Mouse (Mus musculus): ENCODE measurements around the gene Rap1b. TPM values are rescaled to one million over a fixed set of nuclear protein-coding genes. Genes with fewer than 3 reads are reported as not detected.
A peak's percentile ranks its signal among the peaks of the same experiment; 100 is the strongest.

Rap1b gene
- total RNA-seq, 2 experiments from 2014 or later = 143 to 149 TPM

DNA sequence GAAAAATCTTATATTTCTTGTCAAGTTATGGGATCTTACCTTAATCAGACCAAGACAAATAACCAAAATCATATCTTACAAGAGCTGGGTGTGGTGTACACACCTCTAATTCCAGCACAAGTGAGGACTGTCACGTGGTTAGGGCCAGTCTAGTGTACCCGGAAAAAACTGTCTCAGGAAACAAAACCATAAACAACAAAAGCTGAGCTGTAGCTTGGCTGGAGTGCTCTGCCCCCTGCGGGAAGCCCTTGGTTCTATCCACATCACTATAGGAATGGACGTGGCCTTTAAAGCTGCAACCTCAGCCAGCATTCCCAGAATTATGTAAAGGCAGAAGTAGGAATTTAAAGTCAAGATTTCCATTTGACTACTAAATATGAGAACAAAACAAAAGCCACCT is 21.7 kb downstream of the Rap1b start:
- no peak for DNase-seq (ENCODE audit: low spot score in 2 of 2)

- no peak for DNase-seq (ENCODE audit: low spot score in 2 of 2)
Measured at GRCm38 (mm10) chr10:117823321-117823720, 22.5 kb downstream of the Rap1b start.

DNA sequence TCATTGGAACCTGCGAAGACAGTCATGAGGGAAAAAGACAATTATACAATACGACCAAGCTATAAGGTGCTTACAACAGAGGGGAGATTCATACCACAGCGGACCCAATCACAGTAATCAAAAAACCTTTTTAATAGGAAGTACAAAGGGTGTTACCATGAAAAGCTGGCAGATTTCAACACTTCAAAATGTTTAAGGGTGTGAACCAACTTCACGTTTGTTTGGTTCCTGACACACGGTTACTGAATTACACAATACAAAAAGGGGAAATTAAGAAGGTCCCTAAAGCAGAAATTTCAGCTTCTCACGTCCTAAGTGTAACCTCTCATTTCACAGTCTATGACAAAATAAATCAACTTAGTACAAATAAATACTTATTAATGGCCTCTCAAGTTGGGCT is 27.2 kb downstream of the Rap1b start:
- no peak for DNase-seq (ENCODE audit: low spot score in 2 of 2)

DNA sequence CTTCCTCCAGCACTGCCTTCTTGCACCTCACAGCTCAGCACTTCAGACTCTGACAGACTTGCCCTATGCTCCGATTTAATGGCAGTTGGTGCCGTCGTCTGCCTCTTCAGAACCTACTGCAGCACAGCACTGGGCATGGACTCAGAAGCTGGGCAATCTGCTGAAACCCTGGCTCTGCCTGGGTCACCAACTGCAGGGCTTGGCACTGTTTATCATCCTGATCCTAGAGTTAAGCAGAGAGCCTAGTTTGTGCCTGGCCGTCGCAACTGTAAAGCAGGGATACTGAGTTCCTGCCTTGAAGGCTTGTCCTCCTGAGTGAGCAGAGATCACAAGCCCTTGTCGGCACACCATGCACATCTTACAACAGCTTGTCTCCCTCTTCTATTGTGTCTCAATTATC is 29.1 kb downstream of the Rap1b start:
- no peak for DNase-seq (ENCODE audit: low spot score in 2 of 2)

GRCm38 (mm10) chr10:117812501-117812900 is 33.3 kb downstream of the Rap1b start:
- no peak for DNase-seq (ENCODE audit: low spot score in 2 of 2)

- no peak for DNase-seq (ENCODE audit: low spot score in 2 of 2)
Measured at GRCm38 (mm10) chr10:117811555-117811954, 34.3 kb downstream of the Rap1b start.

DNA sequence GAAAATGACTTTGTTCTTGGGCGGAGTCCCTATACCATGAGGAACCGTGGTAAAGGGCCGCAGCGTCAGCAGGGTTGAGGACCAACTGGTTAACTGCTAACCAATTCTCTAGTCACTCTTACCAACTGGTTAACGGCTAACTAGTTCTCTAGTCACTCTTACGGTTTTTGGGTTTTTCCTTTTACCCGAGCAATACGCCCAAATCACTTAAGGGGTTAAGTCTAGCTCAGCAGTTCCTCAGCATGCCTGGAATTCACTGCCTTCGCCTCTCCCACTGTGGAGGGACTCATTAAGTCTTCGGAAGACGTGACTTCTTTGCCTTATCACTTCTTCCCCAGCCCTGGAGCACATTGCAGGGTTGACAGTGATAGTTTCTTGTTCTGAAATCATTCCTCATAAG is 35.3 kb downstream of the Rap1b start:
- no peak for DNase-seq (ENCODE audit: low spot score in 2 of 2)

DNA sequence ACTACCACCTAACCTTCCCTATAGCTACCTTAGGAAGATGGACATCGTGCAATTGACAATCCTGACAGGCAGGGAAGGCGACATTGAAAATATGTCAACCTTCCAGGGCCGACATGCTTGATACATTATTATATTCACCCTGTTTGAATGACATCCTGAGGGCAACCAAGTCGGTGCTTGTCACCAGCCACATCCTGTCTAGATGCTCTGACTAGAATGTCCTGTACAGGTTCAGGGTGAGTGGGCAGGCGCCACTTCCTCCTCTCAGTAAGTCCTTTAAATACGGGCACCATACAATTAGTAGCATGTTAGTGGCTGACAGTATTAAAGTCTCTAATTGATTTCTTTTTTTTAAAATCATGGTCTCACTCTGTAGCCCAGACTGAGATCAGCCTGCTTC is 37.8 kb downstream of the Rap1b start:
- DNase-seq (ENCODE audit: low spot score in 2 of 2) = no peak

- no peak for DNase-seq (ENCODE audit: low spot score in 2 of 2)
Measured at GRCm38 (mm10) chr10:117805919-117806318, 39.9 kb downstream of the Rap1b start.

GRCm38 (mm10) chr10:117803870-117804850 is 41.7 kb downstream of the Rap1b start:
- DNase-seq (ENCODE audit: low spot score in 2 of 2) = no peak

- no peak for DNase-seq (ENCODE audit: low spot score in 2 of 2)
Measured at GRCm38 (mm10) chr10:117801886-117802285, 43.9 kb downstream of the Rap1b start.

DNA sequence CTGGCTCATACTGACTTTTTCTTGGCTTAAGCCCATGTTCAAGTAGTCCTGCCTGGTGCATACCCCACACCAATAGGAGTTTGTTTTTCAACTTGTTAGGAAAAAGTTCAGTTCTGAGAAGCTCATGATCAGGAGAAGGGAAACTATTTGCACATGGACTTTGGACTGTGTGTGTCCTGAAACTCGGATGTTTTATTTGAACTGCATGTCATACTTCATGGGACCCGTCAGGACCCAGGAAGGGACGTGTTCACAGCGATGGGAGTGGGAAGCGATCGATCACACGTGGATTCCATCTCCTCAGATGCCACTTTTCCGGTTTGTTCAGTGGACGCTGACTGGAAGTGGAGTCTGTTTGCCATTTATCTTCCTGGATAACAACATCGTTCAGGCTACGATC is 46.0 kb downstream of the Rap1b start:
- DNase-seq (ENCODE audit: low spot score in 2 of 2) = no peak

- DNase-seq (ENCODE audit: low spot score in 2 of 2) = no peak
Measured at GRCm38 (mm10) chr10:117798436-117799035, 47.3 kb downstream of the Rap1b start.

- no peak for DNase-seq (ENCODE audit: low spot score in 2 of 2)
Measured at GRCm38 (mm10) chr10:117797684-117798083, 48.2 kb downstream of the Rap1b start.

DNA sequence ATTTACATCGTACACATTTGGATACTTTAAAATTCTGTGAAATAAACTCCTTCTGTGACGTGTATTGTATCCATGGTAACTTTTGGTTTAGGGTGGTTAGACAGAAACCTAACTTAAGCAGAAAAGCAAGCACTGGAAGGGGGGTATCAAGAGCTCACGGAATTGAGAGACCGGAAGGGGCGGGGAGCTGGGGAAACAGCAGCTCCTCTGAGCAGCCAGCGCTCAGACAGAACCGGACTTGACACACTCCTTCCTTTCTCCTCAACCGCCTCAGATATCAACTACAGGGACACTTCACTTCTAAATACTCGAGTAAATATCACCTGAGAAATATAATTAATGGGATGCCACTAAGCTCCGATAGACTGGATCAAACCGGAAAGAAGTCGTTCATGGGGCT is 48.7 kb downstream of the Rap1b start:
- DNase-seq (ENCODE audit: low spot score in 2 of 2) = no peak

GRCm38 (mm10) chr10:117796181-117796580 is 49.7 kb downstream of the Rap1b start:
- DNase-seq (ENCODE audit: low spot score in 2 of 2) = no peak

DNA sequence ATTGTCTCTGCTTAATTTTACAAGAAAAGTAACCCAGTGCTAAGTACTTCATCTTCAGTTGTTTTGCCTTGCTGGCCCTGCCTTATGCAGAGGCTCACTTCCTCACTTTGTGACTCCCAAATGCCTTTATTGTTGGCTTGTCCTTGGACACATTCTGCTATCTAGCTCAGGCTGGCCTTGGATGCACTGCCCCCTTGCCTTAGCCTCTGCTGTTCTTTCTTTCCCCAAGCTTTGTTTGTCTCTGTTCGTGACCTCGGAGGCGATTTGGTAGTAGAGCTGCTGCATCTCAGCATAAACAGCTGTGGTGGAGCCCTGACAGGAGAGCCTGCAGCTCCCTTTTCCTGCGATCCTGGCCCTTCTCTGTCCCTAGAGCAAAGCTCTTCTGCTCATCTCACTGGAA is 50.6 kb downstream of the Rap1b start:
- DNase-seq (ENCODE audit: low spot score in 2 of 2) = no peak

DNA sequence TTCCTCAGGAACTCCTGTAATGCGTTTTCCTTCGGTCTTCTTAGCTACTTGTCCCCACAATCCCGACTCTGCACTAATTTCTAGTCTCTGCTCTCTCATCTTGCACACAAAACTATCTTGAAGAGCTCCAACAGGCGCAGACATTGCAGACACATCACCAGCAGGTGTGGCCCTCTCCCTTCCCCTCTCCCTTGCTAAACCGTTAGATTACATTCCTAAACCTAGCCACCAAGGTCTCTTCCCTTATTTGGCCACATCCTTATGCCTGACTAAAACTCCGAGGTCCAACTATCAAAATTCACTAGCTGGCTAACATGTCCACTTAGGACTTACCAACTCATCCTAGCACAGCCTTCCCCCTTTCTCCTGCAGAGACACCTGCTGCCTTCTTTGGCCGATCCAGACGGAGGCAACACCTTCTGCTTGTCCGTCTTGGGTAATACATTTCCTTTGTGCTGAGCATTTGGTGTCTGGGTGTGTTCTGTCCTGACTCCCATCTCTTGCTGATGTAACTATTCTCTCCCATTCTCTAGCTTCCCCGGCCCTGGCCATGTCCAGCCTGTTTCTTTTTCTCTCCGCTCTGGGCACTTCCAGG is 52.3 kb downstream of the Rap1b start:
- DNase-seq (ENCODE audit: low spot score in 2 of 2) = no peak

GRCm38 (mm10) chr10:117792141-117793091 is 53.4 kb downstream of the Rap1b start, which contains the start of gene Nup107:
Nup107 (minus strand) TSS chr10:117792705.
- DNase-seq (ENCODE audit: low spot score in 2 of 2) = peak; percentile 100

DNA sequence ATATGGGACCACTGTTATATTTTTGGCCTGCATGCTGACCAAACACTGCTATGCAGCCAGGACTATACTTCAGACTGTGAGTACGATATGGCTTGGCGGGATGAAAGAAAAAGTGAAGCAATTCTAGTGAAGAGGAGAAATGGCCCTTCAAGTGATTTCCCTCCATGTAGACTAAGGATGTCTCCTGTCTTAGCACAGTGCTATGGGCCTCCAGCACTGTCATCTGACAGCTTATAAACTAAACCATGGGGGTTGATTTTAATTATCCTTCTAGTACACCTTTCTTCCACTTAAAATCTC is 54.7 kb downstream of the Rap1b start:
- no peak for DNase-seq (ENCODE audit: low spot score in 2 of 2)
